Mouse (Mus musculus): Measurements from ENCODE around the gene Slc35e3.
"Not testable (repeated sequence)": the region's sequence is repeated elsewhere in the genome, so short reads cannot be mapped to it uniquely, and the experiment has no call there.

Slc35e3 gene

DNA sequence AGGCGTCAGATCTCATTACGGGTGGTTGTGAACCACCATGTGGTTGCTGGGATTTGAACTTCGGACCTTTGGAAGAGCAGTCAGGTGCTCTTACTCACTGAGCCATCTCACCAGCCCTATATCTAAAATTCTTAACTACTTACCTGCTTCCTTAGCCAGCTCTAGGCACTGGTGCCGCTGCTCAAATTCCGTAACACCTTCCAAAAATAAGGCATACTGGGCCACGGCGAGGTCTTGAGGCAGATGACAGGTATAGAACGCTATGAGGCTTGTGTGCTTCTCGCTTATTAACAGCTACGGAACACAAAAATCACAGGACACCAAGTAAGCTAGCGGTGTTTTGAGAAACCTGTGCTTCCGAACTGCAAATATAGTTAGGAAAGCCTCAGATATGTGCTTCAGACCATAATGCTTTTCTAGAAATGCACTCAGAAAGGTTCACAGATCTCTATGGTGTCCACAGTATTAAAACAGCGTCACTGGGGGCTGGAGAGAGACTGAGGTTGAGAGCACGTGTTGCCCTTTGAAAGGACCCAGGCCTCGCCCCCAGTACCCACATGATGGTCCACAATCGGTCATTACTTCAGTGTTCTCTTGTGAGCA is 17.5 kb upstream of the Slc35e3 start:
- in situ Hi-C loops (cut with MboI; ENCODE audit: unreplicated experiment in 2 of 2): no loop called here

DNA sequence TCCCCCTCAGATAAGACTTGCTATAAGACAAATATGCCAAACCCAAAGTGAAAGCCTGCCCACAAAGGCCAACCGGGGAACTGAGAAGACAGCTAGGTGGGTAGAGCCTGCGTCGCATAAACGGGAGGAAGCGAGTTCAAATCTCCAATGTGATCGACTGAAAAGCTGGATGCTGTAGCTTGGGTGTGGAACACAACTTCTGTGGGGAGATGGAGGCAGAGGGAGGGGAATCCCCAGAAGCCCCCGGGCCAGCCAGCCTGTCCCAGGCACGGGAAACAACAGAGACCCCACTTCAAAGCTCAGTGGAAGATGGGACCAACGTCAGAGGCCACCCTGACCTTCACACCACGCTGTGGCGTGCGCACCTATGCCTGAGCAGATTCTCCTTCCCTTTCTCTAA is 16.8 kb upstream of the Slc35e3 start:
- in situ Hi-C loops (cut with MboI; ENCODE audit: unreplicated experiment in 2 of 2): no loop called here

DNA sequence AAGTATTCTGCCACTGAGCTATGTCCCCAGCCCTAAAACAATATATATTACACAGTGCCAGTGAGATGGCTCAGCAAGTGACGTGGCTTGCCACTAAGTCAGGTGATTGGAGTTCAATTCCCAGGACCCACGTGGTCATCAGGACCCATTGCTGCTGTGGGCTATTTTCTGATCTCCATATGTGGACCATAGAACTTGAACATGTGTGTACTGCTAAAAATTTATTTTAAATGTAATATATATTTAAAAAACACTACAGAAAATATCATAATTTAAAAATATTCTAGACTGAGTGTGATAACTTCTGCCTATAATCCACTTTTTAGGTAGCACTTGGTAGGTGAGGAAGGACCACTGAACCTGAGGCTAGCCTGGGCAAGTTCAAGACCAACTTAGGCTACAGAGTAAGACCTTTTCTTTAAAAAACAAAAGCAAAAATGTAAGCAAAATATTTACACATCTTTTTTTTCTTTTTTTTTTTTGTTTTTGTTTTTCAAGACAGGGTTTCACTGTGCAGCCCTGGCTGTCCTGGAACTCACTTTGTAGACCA is 16.2 kb upstream of the Slc35e3 start:
- in situ Hi-C loops (cut with MboI; ENCODE audit: unreplicated experiment in 2 of 2): no loop called here

DNA sequence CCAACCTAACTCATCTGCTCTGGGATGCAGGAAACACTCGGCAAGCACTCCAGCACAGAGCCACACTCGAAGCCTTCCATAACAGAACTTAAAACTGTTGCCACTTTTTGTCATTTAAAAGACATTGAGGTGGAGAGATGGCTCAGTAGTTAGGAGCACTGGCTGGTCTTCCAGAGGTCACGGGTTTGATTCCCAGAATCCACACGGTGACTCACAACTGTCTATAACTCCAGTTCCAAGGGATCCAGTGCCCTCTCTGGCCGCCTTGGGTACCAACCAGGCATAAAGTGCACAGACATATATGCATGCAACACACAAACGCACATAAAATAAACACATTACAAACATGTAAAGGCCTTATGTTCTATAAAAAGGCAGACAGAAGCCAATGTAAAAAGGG is 15.4 kb upstream of the Slc35e3 start:
- in situ Hi-C loops (cut with MboI; ENCODE audit: unreplicated experiment in 2 of 2): no loop called here

DNA sequence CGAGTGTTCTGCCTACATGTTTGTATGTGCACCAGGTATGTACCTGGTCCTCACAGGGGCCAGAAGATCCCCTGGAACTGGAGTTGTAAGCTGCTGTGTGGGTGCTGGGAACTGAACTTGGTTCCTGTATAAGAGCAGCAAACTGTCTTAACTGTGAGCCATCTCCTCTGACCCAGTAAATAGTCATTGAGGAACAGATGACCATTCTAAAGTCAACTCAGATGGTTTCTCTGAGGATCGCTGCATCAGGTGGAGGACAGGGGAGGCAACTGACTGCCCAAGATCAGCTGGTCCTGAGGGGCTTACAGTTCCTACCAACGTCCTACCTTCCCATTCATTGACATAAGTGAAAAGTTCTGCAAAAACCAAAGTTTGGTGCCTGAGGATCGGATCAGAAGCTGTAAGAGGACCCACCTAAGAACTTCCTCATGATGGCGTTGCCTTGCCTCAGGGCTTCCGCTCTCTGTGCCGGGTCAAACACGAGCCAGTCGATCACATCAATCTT is 14.7 kb upstream of the Slc35e3 start:
- in situ Hi-C loops (cut with MboI; ENCODE audit: unreplicated experiment in 2 of 2): no loop called here

DNA sequence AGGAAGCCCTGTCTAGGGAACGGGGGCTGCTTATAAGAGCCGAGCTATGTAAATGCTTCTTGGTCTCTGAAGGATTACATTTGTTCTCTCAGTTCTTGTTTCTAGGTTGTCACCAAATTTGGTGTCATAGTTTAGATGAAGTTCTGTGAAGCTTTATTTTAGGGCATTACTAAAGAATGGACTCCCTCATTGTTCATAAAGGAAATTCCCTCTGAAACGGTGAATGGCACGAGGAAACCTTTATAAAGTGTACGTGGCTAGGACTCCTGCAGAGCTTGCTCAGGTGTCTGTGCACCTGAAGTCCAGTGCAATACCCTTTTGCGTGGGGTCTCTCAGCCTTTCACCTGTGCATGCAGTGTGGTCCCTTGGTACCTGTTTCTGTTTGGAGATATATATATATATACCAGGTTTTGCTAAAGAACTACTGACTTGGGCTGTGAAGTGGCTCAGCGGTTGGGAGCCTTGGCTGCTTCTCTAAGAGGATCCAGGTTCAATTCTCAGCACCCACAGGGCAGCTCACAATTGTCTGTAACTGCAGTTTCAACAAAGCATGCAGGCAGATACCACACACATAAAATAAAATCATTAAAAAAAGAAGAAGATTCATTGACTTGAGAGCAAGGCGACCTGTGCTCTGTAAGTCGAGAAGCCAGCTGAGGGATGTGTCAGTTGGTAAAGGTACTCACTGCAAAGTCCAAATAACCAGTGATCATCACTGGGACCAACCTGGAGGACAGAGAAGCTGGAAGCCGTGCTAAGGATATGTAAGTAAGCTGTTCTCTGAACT is 13.9 kb upstream of the Slc35e3 start:
- in situ Hi-C loops (cut with MboI; ENCODE audit: unreplicated experiment in 2 of 2): no loop called here

DNA sequence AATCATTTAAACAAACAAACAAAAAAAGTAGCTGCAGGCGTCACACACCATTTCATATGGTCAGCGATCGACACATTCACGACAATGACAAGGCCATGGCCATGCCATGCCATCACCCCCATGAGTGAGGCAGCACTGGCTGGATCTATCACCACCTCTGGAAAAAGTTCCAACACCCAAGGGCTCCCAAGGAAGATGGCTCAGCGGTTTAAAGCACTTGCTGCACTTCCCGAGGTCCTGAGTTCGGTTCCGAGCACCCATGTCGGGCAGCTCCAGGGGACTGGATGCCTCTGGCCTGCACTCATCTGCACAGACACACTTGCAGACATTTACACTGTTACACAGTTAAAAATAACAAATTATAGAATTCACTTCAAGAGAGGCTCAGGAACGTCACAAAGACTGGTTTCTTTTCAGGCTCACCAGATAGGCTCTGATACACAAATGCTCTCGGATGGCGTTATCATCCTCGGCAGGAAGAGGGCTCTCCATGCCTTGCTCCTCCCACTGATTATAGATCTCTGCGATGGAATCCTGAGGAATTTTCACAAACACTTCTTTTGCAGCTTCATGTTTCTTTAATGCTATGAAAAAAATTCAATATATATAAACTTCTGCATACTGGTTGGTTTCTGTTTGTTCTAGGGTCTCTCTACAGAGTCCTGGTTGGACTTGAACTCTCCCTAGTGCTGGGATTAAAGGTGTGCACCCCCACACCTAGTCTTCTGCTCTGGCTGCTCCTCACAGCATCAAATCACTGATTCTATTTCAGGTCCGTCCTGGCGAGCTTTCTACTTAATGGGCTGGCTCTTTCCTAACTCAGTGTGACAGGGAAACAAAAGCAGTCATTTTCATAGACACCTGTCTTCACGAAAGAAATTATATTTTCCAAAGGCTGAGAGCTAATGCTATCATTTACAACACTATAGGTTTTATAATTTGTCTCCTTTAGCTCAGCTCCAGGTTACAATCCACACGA is 12.9 kb upstream of the Slc35e3 start:
- in situ Hi-C loops (cut with MboI; ENCODE audit: unreplicated experiment in 2 of 2): no loop called here

DNA sequence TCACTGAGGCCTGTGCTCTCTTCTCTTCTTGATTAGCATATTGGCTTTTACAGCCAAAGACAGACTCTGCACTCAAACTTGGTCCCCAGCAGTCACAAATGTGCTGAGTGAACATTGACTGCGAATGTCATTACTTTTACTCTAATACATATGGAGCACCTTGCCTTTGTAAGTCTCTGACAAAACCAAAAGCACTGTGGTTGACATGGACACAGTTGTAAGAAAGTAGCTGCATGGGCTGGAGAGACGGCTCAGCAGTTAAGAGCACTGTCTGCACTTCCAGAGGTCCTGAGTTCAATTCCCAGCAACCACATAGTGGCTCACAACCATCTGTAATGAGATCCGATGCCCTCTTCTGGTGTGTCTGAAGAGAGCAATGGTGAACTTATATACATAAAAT is 12.2 kb upstream of the Slc35e3 start:
- in situ Hi-C loops (cut with MboI; ENCODE audit: unreplicated experiment in 2 of 2): not testable (repeated sequence)

DNA sequence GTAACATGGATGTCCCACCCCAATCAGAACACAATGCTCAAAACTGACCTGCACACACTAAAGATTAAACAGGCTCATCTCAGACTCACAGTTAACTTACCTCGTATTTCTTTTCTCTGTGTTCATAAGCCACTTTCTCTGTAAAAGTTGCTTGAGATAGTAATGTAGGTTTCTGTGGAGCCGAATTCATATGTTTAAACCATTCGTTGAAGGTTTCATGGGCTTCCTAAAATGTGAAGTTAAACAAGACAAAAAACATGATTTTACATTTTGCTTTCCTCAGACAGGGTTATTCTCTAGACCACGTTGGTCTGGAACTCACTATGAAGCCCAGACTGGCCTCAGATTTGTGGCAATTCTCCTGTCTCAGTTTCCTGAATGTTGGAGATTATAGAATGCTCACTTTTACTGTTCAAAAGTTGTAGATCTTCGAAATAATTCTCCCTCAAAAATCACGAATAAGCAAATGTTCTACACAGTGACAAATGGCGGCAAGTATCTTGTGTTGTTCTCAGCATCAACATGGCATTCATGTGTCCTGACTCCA is 11.7 kb upstream of the Slc35e3 start:
- in situ Hi-C loops (cut with MboI; ENCODE audit: unreplicated experiment in 2 of 2): no loop called here

DNA sequence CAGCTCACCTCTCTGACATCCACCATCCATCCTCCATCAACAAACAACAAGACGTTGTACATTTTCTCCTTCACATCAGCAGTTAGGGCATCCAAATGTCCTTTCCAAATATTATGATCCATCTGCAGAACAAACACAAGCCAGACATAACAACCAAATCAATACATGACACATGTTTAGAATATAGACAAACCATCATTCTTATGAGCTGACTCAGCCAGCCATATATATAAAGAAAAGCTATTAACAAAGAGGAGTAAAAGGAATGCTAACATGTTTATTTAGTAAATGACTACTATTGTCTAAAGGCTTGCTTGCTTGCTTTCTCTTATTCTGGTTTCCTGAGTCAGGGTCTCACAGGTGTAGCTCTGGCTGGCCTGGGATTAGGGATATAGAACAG is 11.1 kb upstream of the Slc35e3 start:
- in situ Hi-C loops (cut with MboI; ENCODE audit: unreplicated experiment in 2 of 2): no loop called here

DNA sequence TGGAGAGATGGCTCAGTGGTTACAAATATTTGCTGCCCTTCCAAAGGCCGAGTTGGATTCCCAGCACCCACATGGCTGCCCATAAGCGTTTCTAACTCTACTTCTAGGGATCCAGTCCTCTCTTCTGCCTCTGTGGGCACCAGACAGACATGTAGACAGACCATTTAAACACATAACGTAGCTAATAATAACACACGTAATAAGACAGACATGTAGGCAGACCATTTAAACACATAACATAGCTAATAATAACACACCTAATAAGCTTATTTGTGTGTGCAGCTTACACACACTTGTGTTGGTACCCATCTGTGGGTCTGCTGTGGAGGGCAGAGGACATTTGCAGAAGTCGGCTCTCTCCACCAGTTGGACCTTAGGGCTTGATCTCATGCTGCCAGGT is 10.6 kb upstream of the Slc35e3 start:
- in situ Hi-C loops (cut with MboI; ENCODE audit: unreplicated experiment in 2 of 2): no loop called here

DNA sequence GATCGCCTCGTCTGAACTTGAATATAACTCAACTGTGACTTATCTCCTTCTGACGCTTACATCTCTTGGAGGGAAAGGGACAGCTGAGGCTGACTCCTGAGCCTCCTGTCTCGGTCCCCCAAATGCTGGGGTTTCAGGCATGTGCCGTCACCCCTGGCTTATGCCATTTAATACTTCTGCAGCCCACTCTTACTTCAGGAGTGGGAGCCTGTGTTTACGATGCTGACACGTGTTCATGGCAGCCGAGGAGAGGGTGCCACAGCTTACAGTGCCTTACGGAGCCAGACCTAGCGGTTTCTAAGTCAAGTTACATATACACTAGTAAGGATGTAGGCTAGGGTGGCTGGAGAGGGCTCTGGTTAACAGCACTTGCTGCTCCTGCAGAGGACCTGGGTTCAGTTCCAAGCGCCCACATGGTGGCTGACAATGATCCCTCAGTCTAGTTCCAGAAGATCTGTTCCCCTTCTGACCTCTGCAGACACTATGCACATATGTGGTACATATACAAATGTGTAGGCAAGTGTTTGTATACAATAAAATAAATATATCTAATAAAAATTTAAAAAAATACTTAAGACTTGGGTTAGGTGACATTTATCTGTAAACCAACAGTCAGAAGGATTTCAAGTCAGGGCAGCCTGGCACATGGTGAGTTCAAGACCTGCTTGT is 9.8 kb upstream of the Slc35e3 start:
- in situ Hi-C loops (cut with MboI; ENCODE audit: unreplicated experiment in 2 of 2): no loop called here

DNA sequence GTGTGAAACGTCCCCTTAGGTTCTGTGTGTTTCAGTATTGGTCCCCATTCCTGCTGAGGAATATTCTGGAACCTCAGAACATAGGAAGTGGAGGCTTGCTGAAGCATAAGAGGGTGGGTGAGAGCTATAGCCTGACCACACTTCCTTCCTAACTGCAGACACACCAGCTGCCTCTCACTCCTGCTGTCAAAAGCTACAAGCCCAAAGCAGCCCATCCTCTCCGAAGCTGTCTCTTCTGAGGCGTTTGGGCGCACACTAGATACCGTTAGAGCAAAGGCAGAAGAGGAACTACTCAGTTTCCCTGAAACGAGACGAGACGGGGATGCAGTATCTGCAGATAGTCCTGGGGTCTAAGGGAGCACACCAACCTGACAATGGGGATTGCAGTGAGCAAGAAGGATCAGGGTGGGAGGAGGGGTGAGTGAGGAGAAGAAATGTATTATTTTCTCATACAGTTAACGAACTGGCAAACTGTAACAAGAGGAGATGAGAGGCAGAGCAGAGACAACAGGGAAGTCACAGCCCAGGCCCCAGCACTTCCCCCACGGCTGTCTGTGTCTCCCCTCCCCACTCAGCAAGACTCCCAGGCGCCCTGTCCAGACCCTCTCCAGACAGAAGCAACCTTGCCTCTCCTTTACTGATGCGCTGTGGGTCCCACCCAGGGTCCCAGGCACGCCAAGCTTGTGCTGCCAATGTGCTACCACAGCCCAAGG is 9.1 kb upstream of the Slc35e3 start:
- in situ Hi-C loops (cut with MboI; ENCODE audit: unreplicated experiment in 2 of 2): no loop called here

DNA sequence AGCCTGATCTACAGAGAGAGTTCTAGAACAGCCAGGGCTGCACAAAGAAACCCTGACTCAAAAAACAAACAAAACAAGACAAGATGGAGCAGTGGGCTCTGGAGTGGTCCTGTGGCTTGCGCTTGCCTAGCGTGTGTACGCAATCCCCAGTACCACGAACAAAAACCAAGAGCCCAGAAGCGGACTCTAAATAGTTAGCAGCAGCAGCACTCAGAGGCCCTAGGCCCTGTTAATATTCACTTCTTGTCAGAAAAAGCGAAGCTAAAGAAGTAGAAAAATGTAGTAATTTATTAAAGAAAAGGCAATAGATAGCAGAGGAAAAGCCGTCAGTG is 8.4 kb upstream of the Slc35e3 start:
- in situ Hi-C loops (cut with MboI; ENCODE audit: unreplicated experiment in 2 of 2): no loop called here

DNA sequence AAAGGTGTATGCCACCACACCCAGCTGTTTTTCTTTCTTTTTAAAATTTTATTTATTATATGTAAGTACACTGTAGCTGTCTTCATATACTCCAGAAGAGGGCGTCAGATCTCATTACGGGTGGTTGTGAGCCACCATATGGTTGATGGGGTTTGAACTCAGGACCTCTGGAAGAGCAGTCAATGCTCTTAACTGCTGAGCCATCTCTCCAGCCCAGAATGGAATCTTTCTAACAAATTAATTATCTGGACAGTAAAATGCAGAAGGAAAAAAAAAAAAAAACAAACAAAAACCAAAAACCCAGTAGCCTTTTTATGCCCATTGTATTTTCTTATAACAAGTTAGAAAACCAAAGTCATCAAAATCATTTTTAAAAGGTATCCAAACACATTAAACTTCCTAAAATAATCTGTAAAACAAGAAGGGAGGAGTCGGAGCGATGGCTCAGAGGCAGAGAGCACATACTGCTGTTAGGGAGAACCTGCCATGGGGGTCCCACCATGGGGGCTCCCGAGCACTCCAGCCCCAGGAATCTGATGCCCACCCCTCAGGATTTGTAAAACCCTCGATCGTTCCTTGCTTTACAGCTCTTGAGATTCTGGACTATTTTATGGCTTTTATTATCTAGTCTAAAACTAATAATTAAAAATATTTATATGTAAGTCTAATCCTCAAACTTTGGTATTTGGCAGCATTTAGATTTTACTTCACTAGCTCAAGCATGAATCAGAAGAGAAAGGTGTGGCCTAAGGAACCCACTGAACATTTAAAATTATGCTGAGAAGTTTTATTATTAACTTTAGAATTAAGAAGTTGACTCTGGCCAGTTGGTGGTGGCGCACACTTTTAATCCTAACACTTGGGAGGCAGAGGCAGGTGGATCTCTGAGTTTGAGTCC is 7.8 kb upstream of the Slc35e3 start:
- in situ Hi-C loops (cut with MboI; ENCODE audit: unreplicated experiment in 2 of 2): no loop called here

DNA sequence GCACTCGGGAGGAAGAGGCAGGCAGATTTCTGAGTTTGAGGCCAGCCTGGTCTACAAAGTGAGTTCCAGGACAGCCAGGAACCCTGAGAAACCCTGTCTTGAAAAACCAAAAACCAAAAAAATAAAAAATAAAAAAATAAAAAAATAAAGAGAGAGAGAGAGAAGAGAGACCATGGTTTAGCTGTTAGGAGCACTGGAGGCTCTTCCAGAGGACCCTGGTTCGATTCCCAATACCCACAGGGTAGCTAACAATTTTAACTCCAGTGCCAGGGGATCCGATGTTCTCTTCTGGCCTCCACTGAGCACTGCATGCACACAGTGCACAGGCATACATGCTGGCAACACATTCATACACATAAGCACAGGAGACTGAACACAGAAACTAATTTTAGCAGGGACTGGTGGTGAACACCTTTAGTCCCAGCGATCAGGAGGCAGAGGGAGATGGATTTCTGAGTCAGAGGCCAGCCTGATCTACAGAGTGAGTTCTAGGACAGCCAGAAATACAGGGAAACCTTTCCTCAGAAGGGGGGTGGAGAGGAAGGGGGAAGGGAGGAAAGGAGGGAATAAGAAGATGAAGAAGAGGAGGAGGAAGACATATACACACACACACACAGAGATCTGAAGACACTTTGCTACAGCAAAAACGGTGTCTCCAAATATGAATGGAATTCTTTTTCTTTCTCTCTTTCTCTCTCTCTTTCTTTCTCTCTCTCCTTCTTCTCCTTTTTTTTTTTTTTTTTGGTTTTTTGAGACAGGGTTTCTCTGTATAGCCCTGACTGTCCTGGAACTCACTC is 6.9 kb upstream of the Slc35e3 start:
- in situ Hi-C loops (cut with MboI; ENCODE audit: unreplicated experiment in 2 of 2): no loop called here

DNA sequence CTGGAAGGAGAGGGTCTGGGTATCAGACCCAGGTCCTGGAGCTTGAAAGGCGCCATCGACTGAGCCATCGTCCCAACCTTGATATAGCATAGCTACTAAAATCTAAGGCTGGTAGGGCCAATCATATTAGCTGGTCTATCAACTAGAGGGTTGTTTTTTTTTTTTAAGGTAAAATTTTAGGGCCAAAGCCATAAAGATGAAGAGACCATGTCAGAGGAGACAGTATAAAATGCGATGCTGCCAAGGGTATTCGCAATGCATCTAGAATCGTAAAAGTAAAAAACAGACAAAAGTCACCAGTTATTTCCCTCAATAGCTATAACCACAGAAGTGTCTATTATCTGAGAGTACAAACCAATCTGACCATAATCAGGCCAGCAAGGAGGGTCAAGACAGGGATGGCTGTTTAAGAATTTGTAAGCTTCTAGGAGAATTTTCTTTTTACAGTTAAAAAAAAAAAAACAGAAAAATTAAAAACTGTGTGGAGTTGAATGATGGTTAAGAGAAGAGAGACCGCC is 6.2 kb upstream of the Slc35e3 start:
- in situ Hi-C loops (cut with MboI; ENCODE audit: unreplicated experiment in 2 of 2): no loop called here

DNA sequence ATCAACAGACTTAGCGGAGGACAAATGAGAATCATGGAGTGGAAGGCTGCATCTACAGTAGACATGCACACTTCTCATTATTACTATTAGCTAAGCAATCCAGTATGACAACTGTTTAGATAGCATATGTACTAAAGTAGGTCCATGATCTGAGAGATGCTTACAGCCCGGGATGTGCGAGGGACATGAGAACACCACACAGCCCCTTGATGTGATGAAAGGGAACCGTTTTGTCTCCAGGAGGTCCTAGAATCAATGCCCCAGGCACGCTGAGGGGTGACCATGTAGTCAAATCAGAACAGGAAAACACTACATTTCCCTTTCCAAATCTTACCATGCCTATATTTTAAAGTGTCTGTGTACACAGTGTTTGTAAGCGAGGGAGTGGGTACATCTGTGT is 5.6 kb upstream of the Slc35e3 start:
- in situ Hi-C loops (cut with MboI; ENCODE audit: unreplicated experiment in 2 of 2): no loop called here
